Mouse (Mus musculus): ENCODE results near the gene Golga7b. TPM values are rescaled to one million over a fixed set of nuclear protein-coding genes. Genes with fewer than 3 reads are reported as not detected.

Gene Golga7b
- polyA plus RNA-seq, 1 experiment from 2014 or later: 13.8 TPM

- Histone ChIP-seq H3K27ac (ENCODE audit: low read depth, low read length) (no peak overlapping the region), H3K27me3 (replicated peaks; ENCODE audit: control insufficient read depth, insufficient read depth, low read length) (no peaks in the 10 kb centered on the region), H3K9ac (ENCODE audit: low read length) (no peak overlapping the region), H3K4me1 (ENCODE audit: control insufficient read depth, insufficient read depth, low read length) (no peaks in the 10 kb centered on the region), H3K4me2 (ENCODE audit: low read length) (no peak overlapping the region), H3K36me3 (ENCODE audit: control insufficient read depth, insufficient read depth, low read length) (no peaks in the 10 kb centered on the region), H3K4me3 (ENCODE audit: low read depth, low read length) (no peak overlapping the region), H3K9me3 (replicated peaks; ENCODE audit: control insufficient read depth, low read length) (no peaks in the 10 kb centered on the region)
- DNase-seq (ENCODE audit: low spot score): no peak
- 89% methylated on average over 6 of the region's 6 CpGs for WGBS
- ATAC-seq: no peak
Measured at GRCm38 (mm10) chr19:42277288-42277687, 29.9 kb downstream of the Golga7b start.

- no peak overlapping the region for H3K4me3 ChIP-seq (ENCODE audit: low read depth, low read length)
- ATAC-seq: no peak
- H3K27me3 ChIP-seq (replicated peaks; ENCODE audit: control insufficient read depth, insufficient read depth, low read length): no peaks in the 10 kb centered on the region
- no peak overlapping the region for H3K27ac ChIP-seq (ENCODE audit: low read depth, low read length)
- no peak overlapping the region for H3K4me2 ChIP-seq (ENCODE audit: low read length)
- no peaks in the 10 kb centered on the region for H3K36me3 ChIP-seq (ENCODE audit: control insufficient read depth, insufficient read depth, low read length)
- no peaks in the 10 kb centered on the region for H3K4me1 ChIP-seq (ENCODE audit: control insufficient read depth, insufficient read depth, low read length)
- no peaks in the 10 kb centered on the region for H3K9me3 ChIP-seq (replicated peaks; ENCODE audit: control insufficient read depth, low read length)
- no peak overlapping the region for H3K9ac ChIP-seq (ENCODE audit: low read length)
- 88% methylated on average over 5 of the region's 5 CpGs for WGBS
- DNase-seq (ENCODE audit: low spot score): no peak
Measured at GRCm38 (mm10) chr19:42278461-42278860, 31.1 kb downstream of the Golga7b start.

- Histone ChIP-seq H3K27me3 (replicated peaks; ENCODE audit: control insufficient read depth, insufficient read depth, low read length) (no peaks in the 10 kb centered on the region), H3K4me3 (ENCODE audit: low read depth, low read length) (no peak overlapping the region), H3K4me1 (ENCODE audit: control insufficient read depth, insufficient read depth, low read length) (no peaks in the 10 kb centered on the region), H3K27ac (ENCODE audit: low read depth, low read length) (no peak overlapping the region), H3K36me3 (ENCODE audit: control insufficient read depth, insufficient read depth, low read length) (no peaks in the 10 kb centered on the region), H3K9me3 (replicated peaks; ENCODE audit: control insufficient read depth, low read length) (no peaks in the 10 kb centered on the region), H3K9ac (ENCODE audit: low read length) (no peak overlapping the region), H3K4me2 (ENCODE audit: low read length) (no peak overlapping the region)
- ATAC-seq (no peak), DNase-seq (ENCODE audit: low spot score) (no peak)
- WGBS: 60% methylated on average over 3 of the region's 3 CpGs
Measured at GRCm38 (mm10) chr19:42279611-42280010, 32.2 kb downstream of the Golga7b start.

GRCm38 (mm10) chr19:42284178-42284577, 36.8 kb downstream of the Golga7b start:
- no peaks in the 10 kb centered on the region for H3K27me3 ChIP-seq (replicated peaks; ENCODE audit: control insufficient read depth, insufficient read depth, low read length)
- no peak overlapping the region for H3K4me3 ChIP-seq (ENCODE audit: low read depth, low read length)
- no peak overlapping the region for H3K27ac ChIP-seq (ENCODE audit: low read depth, low read length)
- no peak overlapping the region for H3K9ac ChIP-seq (ENCODE audit: low read length)
- H3K9me3 ChIP-seq (replicated peaks; ENCODE audit: control insufficient read depth, low read length): no peaks in the 10 kb centered on the region
- 83% methylated on average over 8 of the region's 8 CpGs for WGBS
- H3K4me1 ChIP-seq (ENCODE audit: control insufficient read depth, insufficient read depth, low read length): no peaks in the 10 kb centered on the region
- H3K4me2 ChIP-seq (ENCODE audit: low read length): no peak overlapping the region
- H3K36me3 ChIP-seq (ENCODE audit: control insufficient read depth, insufficient read depth, low read length): no peaks in the 10 kb centered on the region
- DNase-seq (ENCODE audit: low spot score) (no peak), ATAC-seq (no peak)

- H3K9me3 ChIP-seq (replicated peaks; ENCODE audit: control insufficient read depth, low read length): no peaks in the 10 kb centered on the region
- H3K36me3 ChIP-seq (ENCODE audit: control insufficient read depth, insufficient read depth, low read length): no peaks in the 10 kb centered on the region
- no peak overlapping the region for H3K9ac ChIP-seq (ENCODE audit: low read length)
- H3K27me3 ChIP-seq (replicated peaks; ENCODE audit: control insufficient read depth, insufficient read depth, low read length): no peaks in the 10 kb centered on the region
- no peak for ATAC-seq
- H3K27ac ChIP-seq (ENCODE audit: low read depth, low read length): no peak overlapping the region
- peaks cover 18% of the 10 kb centered on the region for H3K4me1 ChIP-seq (ENCODE audit: control insufficient read depth, insufficient read depth, low read length)
- no peak for DNase-seq (ENCODE audit: low spot score)
- WGBS: 82% methylated on average over 4 of the region's 4 CpGs
- H3K4me2 ChIP-seq (ENCODE audit: low read length): no peak overlapping the region
- no peak overlapping the region for H3K4me3 ChIP-seq (ENCODE audit: low read depth, low read length)
Measured at GRCm38 (mm10) chr19:42288361-42288760, 41.0 kb downstream of the Golga7b start.

- H3K27ac ChIP-seq (ENCODE audit: low read depth, low read length): peak overlapping the region; percentile 45; the same call in 1 of the 2 replicates
- 25% methylated on average over 7 of the region's 7 CpGs for whole genome bisulfite sequencing
- peaks cover 18% of the 10 kb centered on the region for H3K4me1 ChIP-seq (ENCODE audit: control insufficient read depth, insufficient read depth, low read length)
Measured at GRCm38 (mm10) chr19:42290954-42291661, 43.7 kb downstream of the Golga7b start.

GRCm38 (mm10) chr19:42292106-42292505, 44.7 kb downstream of the Golga7b start:
- Histone ChIP-seq H3K36me3 (ENCODE audit: control insufficient read depth, insufficient read depth, low read length) (no peaks in the 10 kb centered on the region), H3K4me3 (ENCODE audit: low read depth, low read length) (no peak overlapping the region), H3K9me3 (replicated peaks; ENCODE audit: control insufficient read depth, low read length) (no peaks in the 10 kb centered on the region), H3K4me2 (ENCODE audit: low read length) (no peak overlapping the region), H3K4me1 (ENCODE audit: control insufficient read depth, insufficient read depth, low read length) (peaks cover 18% of the 10 kb centered on the region), H3K27ac (ENCODE audit: low read depth, low read length) (peak overlapping the region; percentile 17; the same call in 1 of the 2 replicates), H3K9ac (ENCODE audit: low read length) (no peak overlapping the region), H3K27me3 (replicated peaks; ENCODE audit: control insufficient read depth, insufficient read depth, low read length) (no peaks in the 10 kb centered on the region)
- DNase-seq (ENCODE audit: low spot score): no peak
- WGBS: 23% methylated on average over 8 of the region's 8 CpGs
- ATAC-seq: peak; percentile 41

More at GRCm38 (mm10) chr19:42290954-42291661, 43.7 kb downstream of the Golga7b start:
- DNase-seq (ENCODE audit: low spot score) (peak; percentile 66), ATAC-seq (peak; percentile 64)
- Histone ChIP-seq H3K27me3 (replicated peaks; ENCODE audit: control insufficient read depth, insufficient read depth, low read length) (no peaks in the 10 kb centered on the region), H3K4me2 (ENCODE audit: low read length) (no peak overlapping the region), H3K9me3 (replicated peaks; ENCODE audit: control insufficient read depth, low read length) (no peaks in the 10 kb centered on the region), H3K9ac (ENCODE audit: low read length) (no peak overlapping the region), H3K36me3 (ENCODE audit: control insufficient read depth, insufficient read depth, low read length) (no peaks in the 10 kb centered on the region), H3K4me3 (ENCODE audit: low read depth, low read length) (no peak overlapping the region)

GRCm38 (mm10) chr19:42293216-42293615, 45.8 kb downstream of the Golga7b start:
- Histone ChIP-seq H3K4me1 (ENCODE audit: control insufficient read depth, insufficient read depth, low read length) (peaks cover 18% of the 10 kb centered on the region), H3K27me3 (replicated peaks; ENCODE audit: control insufficient read depth, insufficient read depth, low read length) (no peaks in the 10 kb centered on the region), H3K9ac (ENCODE audit: low read length) (no peak overlapping the region), H3K27ac (ENCODE audit: low read depth, low read length) (no peak overlapping the region), H3K36me3 (ENCODE audit: control insufficient read depth, insufficient read depth, low read length) (no peaks in the 10 kb centered on the region), H3K4me2 (ENCODE audit: low read length) (no peak overlapping the region), H3K4me3 (ENCODE audit: low read depth, low read length) (no peak overlapping the region), H3K9me3 (replicated peaks; ENCODE audit: control insufficient read depth, low read length) (no peaks in the 10 kb centered on the region)
- ATAC-seq: no peak
- 64% methylated on average over 6 of the region's 6 CpGs for WGBS
- no peak for DNase-seq (ENCODE audit: low spot score)

- ATAC-seq (no peak), DNase-seq (ENCODE audit: low spot score) (no peak)
- no peak overlapping the region for H3K27ac ChIP-seq (ENCODE audit: low read depth, low read length)
- 33% methylated on average over 12 of the region's 12 CpGs for WGBS
- peaks cover 15% of the 10 kb centered on the region for H3K4me1 ChIP-seq (ENCODE audit: control insufficient read depth, insufficient read depth, low read length)
- no peak overlapping the region for H3K4me2 ChIP-seq (ENCODE audit: low read length)
- H3K9ac ChIP-seq (ENCODE audit: low read length): no peak overlapping the region
- no peaks in the 10 kb centered on the region for H3K27me3 ChIP-seq (replicated peaks; ENCODE audit: control insufficient read depth, insufficient read depth, low read length)
- H3K4me3 ChIP-seq (ENCODE audit: low read depth, low read length): no peak overlapping the region
- no peaks in the 10 kb centered on the region for H3K36me3 ChIP-seq (ENCODE audit: control insufficient read depth, insufficient read depth, low read length)
- H3K9me3 ChIP-seq (replicated peaks; ENCODE audit: control insufficient read depth, low read length): no peaks in the 10 kb centered on the region
Measured at GRCm38 (mm10) chr19:42303210-42303813, 55.9 kb downstream of the Golga7b start.
